Mouse (Mus musculus): ENCODE data around the gene Hsd17b12. TPM values are rescaled to one million over a fixed set of nuclear protein-coding genes. Genes with fewer than 3 reads are reported as not detected.
A peak's percentile ranks its signal among the peaks of the same experiment; 100 is the strongest.

Gene Hsd17b12
- polyA plus RNA-seq, 1 experiment from 2014 or later: 124 TPM

DNA sequence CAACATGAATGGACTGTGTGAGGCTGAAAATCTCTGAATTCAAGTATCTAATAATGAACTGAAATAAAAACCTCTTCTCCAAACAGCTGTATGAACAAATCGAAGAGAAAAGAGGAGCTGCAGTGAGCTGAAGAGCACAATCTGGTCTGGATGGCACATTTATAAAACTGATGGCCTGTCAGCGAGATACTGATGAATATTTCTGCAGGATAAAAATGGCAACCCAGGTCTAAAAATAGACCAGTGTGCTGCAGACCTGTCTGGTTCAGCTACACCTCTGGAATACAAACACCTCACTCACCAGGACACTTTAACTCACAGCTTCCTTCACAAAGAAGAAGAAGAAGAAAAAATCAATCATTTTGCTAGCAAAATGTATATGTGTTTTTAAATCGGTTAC is 29.3 kb downstream of the Hsd17b12 start:
- WGBS: 69% methylated on average over 3 of the region's 3 CpGs
- ATAC-seq (ENCODE audit: low FRiP score, low TSS enrichment): no peak
- Histone ChIP-seq H3K9me3 (ENCODE audit: control insufficient read depth, low read length) (no peaks in the 10 kb centered on the region), H3K27ac (replicated peaks) (no peak overlapping the region), H3K4me2 (replicated peaks; ENCODE audit: low read depth) (no peak overlapping the region), H3K9ac (ENCODE audit: low read length) (no peak overlapping the region), H3K4me3 (ENCODE audit: low read depth, low read length) (no peak overlapping the region), H3K27me3 (ENCODE audit: control insufficient read depth, insufficient read depth, low read length) (no peaks in the 10 kb centered on the region), H3K36me3 (ENCODE audit: control insufficient read depth, insufficient read depth, low read length) (no peaks in the 10 kb centered on the region), H3K4me1 (replicated peaks; ENCODE audit: control insufficient read depth, insufficient read depth) (no peaks in the 10 kb centered on the region)
- TF ChIP-seq EP300 (optimal IDR thresholded peaks at IDR 0.05): no peak
- TF ChIP-seq CTCF (IDR thresholded peaks at IDR 0.05; ENCODE audit: low read depth): no peak
- DNase-seq (ENCODE audit: low spot score): no peak

DNA sequence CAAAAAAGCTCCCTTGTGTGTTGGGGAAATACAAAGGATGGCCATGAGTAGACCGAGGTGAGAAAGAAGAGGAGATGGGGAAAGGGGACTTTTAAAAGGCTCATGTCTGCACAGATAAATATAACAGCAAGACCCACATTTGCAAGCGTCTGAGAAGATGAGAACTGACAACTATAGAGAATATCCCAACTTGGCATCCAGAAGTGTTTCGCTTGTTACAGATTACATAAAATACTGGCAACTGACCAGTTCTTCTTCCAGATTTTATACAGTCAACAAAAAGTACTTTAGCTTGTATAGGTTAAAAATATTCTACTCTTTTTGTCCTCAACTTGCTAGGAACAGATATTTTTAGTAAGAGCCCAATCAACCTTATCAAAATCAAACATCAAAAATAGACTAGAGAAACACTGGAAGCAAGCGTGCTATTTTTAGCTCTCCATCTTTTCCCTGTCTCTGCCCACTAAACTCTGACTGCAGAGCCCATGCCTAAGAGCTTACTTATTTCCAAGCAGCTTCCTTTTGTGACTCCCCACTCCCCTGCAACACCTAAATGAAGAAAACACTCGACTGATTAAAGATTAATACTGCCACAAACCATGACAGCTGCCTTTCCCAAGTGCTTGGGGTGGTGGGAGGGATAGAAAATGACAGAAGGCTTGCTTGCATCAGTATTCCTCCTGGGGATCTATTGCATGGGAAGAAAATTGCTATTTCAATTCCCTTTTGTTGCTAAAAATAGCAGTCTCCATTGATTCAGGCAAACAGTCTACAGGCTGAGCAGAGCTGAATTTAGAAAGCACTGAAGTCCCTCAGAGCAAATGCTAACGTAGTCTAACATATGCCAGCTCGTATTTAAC is 35.4 kb downstream of the Hsd17b12 start:
- DNase-seq (ENCODE audit: low spot score) (no peak), ATAC-seq (ENCODE audit: low FRiP score, low TSS enrichment) (no peak)
- no peaks in the 10 kb centered on the region for H3K9me3 ChIP-seq (ENCODE audit: control insufficient read depth, low read length)
- no peak overlapping the region for H3K9ac ChIP-seq (ENCODE audit: low read length)
- WGBS: 33% methylated on average over 7 of the region's 7 CpGs
- no peaks in the 10 kb centered on the region for H3K4me1 ChIP-seq (replicated peaks; ENCODE audit: control insufficient read depth, insufficient read depth)
- 0 out of 2 replicates have a peak overlapping the region, but pooled peaks have one; percentile 11 for H3K4me2 ChIP-seq (replicated peaks; ENCODE audit: low read depth)
- H3K4me3 ChIP-seq (ENCODE audit: low read depth, low read length): no peak overlapping the region
- H3K36me3 ChIP-seq (ENCODE audit: control insufficient read depth, insufficient read depth, low read length): no peaks in the 10 kb centered on the region
- no peaks in the 10 kb centered on the region for H3K27me3 ChIP-seq (ENCODE audit: control insufficient read depth, insufficient read depth, low read length)
- 0 out of 2 replicates have a peak overlapping the region, but pooled peaks have one; percentile 35 for H3K27ac ChIP-seq (replicated peaks)
- TF ChIP-seq EP300 (optimal IDR thresholded peaks at IDR 0.05) (no peak), CTCF (IDR thresholded peaks at IDR 0.05; ENCODE audit: low read depth) (no peak)

GRCm38 (mm10) chr2:94103758-94104157 is 54.0 kb downstream of the Hsd17b12 start:
- DNase-seq (ENCODE audit: low spot score) (no peak), ATAC-seq (ENCODE audit: low FRiP score, low TSS enrichment) (no peak)
- Histone ChIP-seq H3K36me3 (ENCODE audit: control insufficient read depth, insufficient read depth, low read length) (no peaks in the 10 kb centered on the region), H3K9me3 (ENCODE audit: control insufficient read depth, low read length) (no peaks in the 10 kb centered on the region), H3K4me2 (replicated peaks; ENCODE audit: low read depth) (no peak overlapping the region), H3K27ac (replicated peaks) (no peak overlapping the region), H3K4me3 (ENCODE audit: low read depth, low read length) (no peak overlapping the region), H3K27me3 (ENCODE audit: control insufficient read depth, insufficient read depth, low read length) (no peaks in the 10 kb centered on the region), H3K9ac (ENCODE audit: low read length) (no peak overlapping the region), H3K4me1 (replicated peaks; ENCODE audit: control insufficient read depth, insufficient read depth) (no peaks in the 10 kb centered on the region)
- TF ChIP-seq CTCF (IDR thresholded peaks at IDR 0.05; ENCODE audit: low read depth) (no peak), EP300 (optimal IDR thresholded peaks at IDR 0.05) (no peak)
- 89% methylated on average over 2 of the region's 2 CpGs for WGBS

DNA sequence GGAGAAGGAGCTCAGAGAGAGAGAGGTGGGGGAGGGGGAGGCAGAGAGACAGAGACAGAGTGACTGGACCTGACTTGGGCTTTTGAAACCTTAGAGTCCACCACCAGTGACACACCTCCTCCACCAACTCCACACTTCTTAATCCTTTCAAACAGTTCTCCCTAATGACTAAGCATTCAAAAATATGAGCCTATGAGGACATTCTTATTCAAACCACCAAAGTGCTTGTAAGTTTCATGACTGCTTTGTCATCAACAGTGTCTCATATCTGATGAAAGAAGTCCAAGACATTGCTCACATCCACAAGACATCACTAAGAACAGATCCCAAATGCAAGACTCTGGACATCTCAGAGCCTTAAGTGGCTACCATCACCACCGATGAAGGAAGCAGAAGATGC is 67.9 kb downstream of the Hsd17b12 start:
- no peak for DNase-seq (ENCODE audit: low spot score)
- Histone ChIP-seq H3K9me3 (ENCODE audit: control insufficient read depth, low read length) (no peaks in the 10 kb centered on the region), H3K27me3 (ENCODE audit: control insufficient read depth, insufficient read depth, low read length) (no peaks in the 10 kb centered on the region), H3K36me3 (ENCODE audit: control insufficient read depth, insufficient read depth, low read length) (no peaks in the 10 kb centered on the region), H3K4me3 (ENCODE audit: low read depth, low read length) (no peak overlapping the region), H3K9ac (ENCODE audit: low read length) (no peak overlapping the region), H3K4me1 (replicated peaks; ENCODE audit: control insufficient read depth, insufficient read depth) (no peaks in the 10 kb centered on the region), H3K4me2 (replicated peaks; ENCODE audit: low read depth) (no peak overlapping the region), H3K27ac (replicated peaks) (no peak overlapping the region)
- WGBS: 94% methylated on average over 1 of the region's 1 CpGs
- no peak for ATAC-seq (ENCODE audit: low FRiP score, low TSS enrichment)
- TF ChIP-seq CTCF (IDR thresholded peaks at IDR 0.05; ENCODE audit: low read depth): no peak
- TF ChIP-seq EP300 (optimal IDR thresholded peaks at IDR 0.05): no peak

DNA sequence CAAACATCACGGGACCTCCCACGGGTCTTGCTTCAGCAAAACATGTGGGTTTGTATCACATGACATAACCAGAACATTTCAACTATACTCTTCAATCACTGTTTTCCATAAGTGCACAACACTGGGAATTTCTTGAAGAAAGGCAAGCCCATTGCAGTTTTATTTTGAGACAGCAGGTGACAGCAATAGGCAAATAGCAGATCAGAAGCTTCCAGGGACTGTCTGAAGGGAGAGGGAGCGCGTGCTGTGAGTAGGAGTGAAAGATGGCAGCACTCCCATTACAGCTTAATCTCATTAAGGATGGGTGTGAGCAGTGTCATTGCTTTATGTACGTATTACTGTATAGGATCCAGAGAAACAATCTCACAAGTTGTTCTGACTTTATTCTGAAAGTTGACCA is 88.3 kb downstream of the Hsd17b12 start:
- WGBS: 78% methylated on average over 5 of the region's 5 CpGs

GRCm38 (mm10) chr2:94066540-94067135 is 91.1 kb downstream of the Hsd17b12 start:
- Histone ChIP-seq H3K27me3 (ENCODE audit: control insufficient read depth, insufficient read depth, low read length) (no peaks in the 10 kb centered on the region), H3K36me3 (ENCODE audit: control insufficient read depth, insufficient read depth, low read length) (no peaks in the 10 kb centered on the region), H3K4me1 (replicated peaks; ENCODE audit: control insufficient read depth, insufficient read depth) (no peaks in the 10 kb centered on the region), H3K4me2 (replicated peaks; ENCODE audit: low read depth) (no peak overlapping the region), H3K9me3 (ENCODE audit: control insufficient read depth, low read length) (no peaks in the 10 kb centered on the region), H3K4me3 (ENCODE audit: low read depth, low read length) (no peak overlapping the region), H3K9ac (ENCODE audit: low read length) (no peak overlapping the region), H3K27ac (replicated peaks) (no peak overlapping the region)
- 80% methylated on average over 5 of the region's 5 CpGs for whole genome bisulfite sequencing
- ATAC-seq (ENCODE audit: low FRiP score, low TSS enrichment): no peak
- DNase-seq (ENCODE audit: low spot score): no peak
- no peak for TF ChIP-seq EP300 (optimal IDR thresholded peaks at IDR 0.05)
- TF ChIP-seq CTCF (IDR thresholded peaks at IDR 0.05; ENCODE audit: low read depth): no peak

More for the DNA sequence above, 88.3 kb downstream of the Hsd17b12 start:
- ATAC-seq (ENCODE audit: low FRiP score, low TSS enrichment) (no peak), DNase-seq (ENCODE audit: low spot score) (no peak)
- Histone ChIP-seq H3K4me2 (replicated peaks; ENCODE audit: low read depth) (no peak overlapping the region), H3K4me1 (replicated peaks; ENCODE audit: control insufficient read depth, insufficient read depth) (no peaks in the 10 kb centered on the region), H3K9me3 (ENCODE audit: control insufficient read depth, low read length) (no peaks in the 10 kb centered on the region), H3K27ac (replicated peaks) (no peak overlapping the region), H3K9ac (ENCODE audit: low read length) (no peak overlapping the region), H3K27me3 (ENCODE audit: control insufficient read depth, insufficient read depth, low read length) (no peaks in the 10 kb centered on the region), H3K36me3 (ENCODE audit: control insufficient read depth, insufficient read depth, low read length) (no peaks in the 10 kb centered on the region), H3K4me3 (ENCODE audit: low read depth, low read length) (no peak overlapping the region)
- TF ChIP-seq EP300 (optimal IDR thresholded peaks at IDR 0.05) (no peak), CTCF (IDR thresholded peaks at IDR 0.05; ENCODE audit: low read depth) (peak; percentile 52)
